Mouse (Mus musculus) CD4-positive, CD25-positive, alpha-beta regulatory T cell, adult 2 months (primary cell): ENCODE measurements around the gene Tmcc3.
"Not testable (repeated sequence)": the region's sequence is repeated elsewhere in the genome, so short reads cannot be mapped to it uniquely, and the experiment has no call there.

Experiments
- DNase-seq: peaks from one replicate; pipeline ENCODE4 v3.0.0-alpha.2; 2012; ENCODE audit warnings: low read depth, low spot score

Tmcc3 gene

GRCm38 (mm10) chr10:94514506-94515178 is 202.9 kb downstream of the Tmcc3 start:
- DNase-seq, result peak; percentile 82

- peak; percentile 63 for DNase-seq
These were observed 203.4 kb downstream of the Tmcc3 start for GRCm38 (mm10) chr10:94515179-94515545.

GRCm38 (mm10) chr10:94515583-94515982 is 203.8 kb downstream of the Tmcc3 start:
- DNase-seq, result no peak

- DNase-seq, result peak; percentile 14
These were observed 208.1 kb downstream of the Tmcc3 start for GRCm38 (mm10) chr10:94519887-94520286.

- peak; percentile 11 for DNase-seq
These were observed 208.8 kb downstream of the Tmcc3 start for GRCm38 (mm10) chr10:94520306-94521106.

- peak; percentile 25 for DNase-seq
These were observed 209.3 kb downstream of the Tmcc3 start for GRCm38 (mm10) chr10:94521107-94521401.

- peak; percentile 7 for DNase-seq
These were observed 210.0 kb downstream of the Tmcc3 start for GRCm38 (mm10) chr10:94521776-94522175.

GRCm38 (mm10) chr10:94523297-94523696 is 211.5 kb downstream of the Tmcc3 start:
- peak; percentile 57 for DNase-seq

- DNase-seq, result peak; percentile 69
These were observed 212.0 kb downstream of the Tmcc3 start for GRCm38 (mm10) chr10:94523711-94524156.

- peak; percentile 68 for DNase-seq
These were observed 213.2 kb downstream of the Tmcc3 start for GRCm38 (mm10) chr10:94524966-94525365.

- no peak for DNase-seq
These were observed 214.0 kb downstream of the Tmcc3 start for GRCm38 (mm10) chr10:94525784-94526183.

GRCm38 (mm10) chr10:94526834-94527233 is 215.1 kb downstream of the Tmcc3 start:
- no peak for DNase-seq

GRCm38 (mm10) chr10:94527248-94527647 is 215.5 kb downstream of the Tmcc3 start:
- DNase-seq, result no peak

- no peak for DNase-seq
These were observed 218.3 kb downstream of the Tmcc3 start for GRCm38 (mm10) chr10:94530079-94530478.

GRCm38 (mm10) chr10:94531482-94531881 is 219.7 kb downstream of the Tmcc3 start:
- DNase-seq, result no peak

- DNase-seq, result no peak
These were observed 221.5 kb downstream of the Tmcc3 start for GRCm38 (mm10) chr10:94533081-94533724.

GRCm38 (mm10) chr10:94538623-94539022 is 226.9 kb downstream of the Tmcc3 start:
- DNase-seq, result not testable (repeated sequence)

GRCm38 (mm10) chr10:94540241-94540640 is 228.5 kb downstream of the Tmcc3 start:
- no peak for DNase-seq

GRCm38 (mm10) chr10:94543956-94544355 is 232.2 kb downstream of the Tmcc3 start:
- no peak for DNase-seq

- no peak for DNase-seq
These were observed 233.1 kb downstream of the Tmcc3 start for GRCm38 (mm10) chr10:94544803-94545202.

GRCm38 (mm10) chr10:94545259-94546019 is 233.7 kb downstream of the Tmcc3 start:
- DNase-seq, result peak; percentile 76

GRCm38 (mm10) chr10:94546617-94547016 is 234.9 kb downstream of the Tmcc3 start:
- DNase-seq, result no peak
